Comparison of ENCODE assay signal across 7 mouse cellular contexts in the genomic region with DNA sequence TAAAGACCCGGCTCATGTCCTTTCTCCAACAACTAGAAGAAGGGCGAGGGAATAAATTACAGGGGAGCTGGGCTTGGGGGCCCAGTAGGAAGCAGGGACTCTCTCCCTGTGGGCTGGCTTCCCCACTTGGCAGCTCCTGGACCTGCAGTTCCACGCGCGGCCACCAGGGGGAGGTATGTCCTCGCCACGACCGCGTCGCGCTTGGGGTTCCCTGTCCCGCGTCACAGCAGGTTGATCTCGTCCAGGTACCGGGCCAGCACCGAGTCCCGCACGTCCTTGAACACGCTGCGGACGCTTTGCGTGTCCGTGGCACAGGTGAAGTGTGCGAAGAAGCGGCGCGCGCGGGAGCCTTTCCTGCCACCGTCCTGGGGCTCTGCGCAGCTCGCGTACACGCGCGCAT. TPM values are rescaled to one million over a fixed set of nuclear protein-coding genes. Genes with fewer than 3 reads are reported as not detected.
DNase-seq lines count a peak whose midpoint lies in the region; ATAC-seq lines count a peak whose summit lies in the region.

No protein-coding gene starts in this region.

- H3K9ac ChIP-seq in intestine, embryonic 15.5 days = peak overlapping the region; percentile 34; the same call in 1 of the 2 replicates
- H3K9ac ChIP-seq in midbrain, embryonic 11.5 days (ENCODE audit: low read length) = peak overlapping the region; percentile 16; the same call in 1 of the 2 replicates

- intact Hi-C loops in gastrocnemius, postnatal 36 days (cut with DNase I) = loop anchor here (2.0 kb wide), 2 partner anchors 24 to 50 kb away; no protein-coding TSS in a partner anchor
- intact Hi-C loops in left cerebral cortex, postnatal 4 days (cut with DNase I) = loop anchor here (5.0 kb wide), 3 partner anchors 40 to 670 kb away; a partner anchor contains a TSS

- H3K36me3 ChIP-seq in intestine, embryonic 15.5 days = no peaks in the 10 kb centered on the region
- no peaks in the 10 kb centered on the region for H3K36me3 ChIP-seq in midbrain, embryonic 11.5 days (ENCODE audit: control insufficient read depth, insufficient read depth, low read length)

- ATAC-seq in intestine, embryonic 15.5 days = peak; percentile 57
- peak; percentile 39 for ATAC-seq in midbrain, embryonic 11.5 days (ENCODE audit: low FRiP score)

- no peaks in the 10 kb centered on the region for H3K9me3 ChIP-seq in intestine, embryonic 15.5 days
- H3K9me3 ChIP-seq in midbrain, embryonic 11.5 days (ENCODE audit: control insufficient read depth, low read length) = no peaks in the 10 kb centered on the region

- H3K4me1 ChIP-seq in intestine, embryonic 15.5 days (replicated peaks) = 0 out of 2 replicates have a peak, but pooled peaks cover 9% of the 10 kb centered on the region
- no peaks in the 10 kb centered on the region for H3K4me1 ChIP-seq in midbrain, embryonic 11.5 days (ENCODE audit: control insufficient read depth, insufficient read depth, low read length)

- 7% methylated on average over 36 of the region's 36 CpGs for WGBS in intestine, embryonic 15.5 days
- 9% methylated on average over 36 of the region's 36 CpGs for WGBS in midbrain, embryonic 11.5 days

- peak; percentile 96 to 97 for DNase-seq in adrenal gland, adult 18-20 months (ENCODE audit: low spot score in 2 of 2)
- peak; percentile 84 for DNase-seq in embryo, embryonic 10.5 days (ENCODE audit: low spot score)
- peak; percentile 82 to 90 for DNase-seq in gastrocnemius, postnatal 36 days
- peak; percentile 85 for DNase-seq in left cerebral cortex, postnatal 4 days
- DNase-seq in midbrain, embryonic 11.5 days (ENCODE audit: low spot score, missing footprints) = peak; percentile 99
- DNase-seq in skeletal muscle tissue, adult 2 months (ENCODE audit: low read depth, low spot score) = peak; percentile 59

- H3K4me2 ChIP-seq in intestine, embryonic 15.5 days (replicated peaks) = peak overlapping the region; percentile 85
- peak overlapping the region; percentile 56 for H3K4me2 ChIP-seq in midbrain, embryonic 11.5 days

- H3K27ac ChIP-seq in intestine, embryonic 15.5 days = no peak overlapping the region
- H3K27ac ChIP-seq in midbrain, embryonic 11.5 days (ENCODE audit: low read depth, low read length) = no peak overlapping the region

- H3K27me3 ChIP-seq in intestine, embryonic 15.5 days (replicated peaks) = no peaks in the 10 kb centered on the region
- no peaks in the 10 kb centered on the region; the same call in 1 of the 2 replicates for H3K27me3 ChIP-seq in midbrain, embryonic 11.5 days (ENCODE audit: control insufficient read depth, insufficient read depth, low read length)

- H3K4me3 ChIP-seq in intestine, embryonic 15.5 days (replicated peaks) = peak overlapping the region; percentile 37
- peak overlapping the region; percentile 28 for H3K4me3 ChIP-seq in midbrain, embryonic 11.5 days (ENCODE audit: low read depth, low read length)

RNA-seq across cellular contexts. Expression of a gene that starts 2.7 kb away (rescaled TPM):
- total RNA-seq in adrenal gland, adult 18-20 months (2021) = 1 to 10 TPM; 1.3 to 1.4 TPM
- 1 to 10 TPM in 1 of 2 experiments, under 1 TPM in 1; 0.46 to 1.5 TPM for total RNA-seq in gastrocnemius, postnatal 36 days (2021)
- polyA plus RNA-seq in intestine, embryonic 15.5 days (2015; fragmentation: Nextera tagmentation; extraction: Ambion mirVana) = 1.0 and 1.1 TPM in 2 replicates
- total RNA-seq in left cerebral cortex, postnatal 4 days (2021) = under 1 TPM; 0.14 to 0.66 TPM
- 0.37 and 0.43 TPM in 2 replicates for polyA plus RNA-seq in midbrain, embryonic 11.5 days (2014; fragmentation: Nextera tagmentation; extraction: Ambion mirVana)

RNA-seq across cellular contexts. Expression of a gene that starts 6.5 kb away (rescaled TPM):
- 100 to 1,000 TPM; 106 to 118 TPM for total RNA-seq in adrenal gland, adult 18-20 months (2021)
- 10 to 100 TPM; 42.1 to 44.9 TPM for total RNA-seq in gastrocnemius, postnatal 36 days (2021)
- 98.5 and 118 TPM in 2 replicates for polyA plus RNA-seq in intestine, embryonic 15.5 days (2015; fragmentation: Nextera tagmentation; extraction: Ambion mirVana)
- total RNA-seq in left cerebral cortex, postnatal 4 days (2021) = 100 to 1,000 TPM; 104 to 105 TPM
- 40.4 and 44.5 TPM in 2 replicates for polyA plus RNA-seq in midbrain, embryonic 11.5 days (2014; fragmentation: Nextera tagmentation; extraction: Ambion mirVana)

RNA-seq across cellular contexts. Expression of a gene that starts 20.1 kb away (rescaled TPM):
- total RNA-seq in adrenal gland, adult 18-20 months (2021) = under 1 TPM; 0.42 to 0.50 TPM
- not detected for total RNA-seq in gastrocnemius, postnatal 36 days (2021)
- 1.7 TPM in 2 replicates for polyA plus RNA-seq in intestine, embryonic 15.5 days (2015; fragmentation: Nextera tagmentation; extraction: Ambion mirVana)
- total RNA-seq in left cerebral cortex, postnatal 4 days (2021) = 100 to 1,000 TPM; 303 to 316 TPM
- 10.0 and 13.1 TPM in 2 replicates for polyA plus RNA-seq in midbrain, embryonic 11.5 days (2014; fragmentation: Nextera tagmentation; extraction: Ambion mirVana)

RNA-seq across cellular contexts. Expression of a gene that starts 21.4 kb away (rescaled TPM):
- total RNA-seq in adrenal gland, adult 18-20 months (2021) = 1 to 10 TPM; 1.7 to 2.6 TPM
- total RNA-seq in gastrocnemius, postnatal 36 days (2021) = under 1 TPM in 1 of 2 experiments, not detected in 1; 0.20 TPM
- polyA plus RNA-seq in intestine, embryonic 15.5 days (2015; fragmentation: Nextera tagmentation; extraction: Ambion mirVana) = 0.92 and 0.97 TPM in 2 replicates
- 1 to 10 TPM; 1.1 to 1.6 TPM for total RNA-seq in left cerebral cortex, postnatal 4 days (2021)
- polyA plus RNA-seq in midbrain, embryonic 11.5 days (2014; fragmentation: Nextera tagmentation; extraction: Ambion mirVana) = 1.1 and 1.4 TPM in 2 replicates

RNA-seq across cellular contexts. Expression of a gene that starts 42.3 kb away (rescaled TPM):
- total RNA-seq in adrenal gland, adult 18-20 months (2021) = 10 to 100 TPM; 81.7 to 83.4 TPM
- 10 to 100 TPM; 23.6 TPM for total RNA-seq in gastrocnemius, postnatal 36 days (2021)
- 245 and 269 TPM in 2 replicates for polyA plus RNA-seq in intestine, embryonic 15.5 days (2015; fragmentation: Nextera tagmentation; extraction: Ambion mirVana)
- total RNA-seq in left cerebral cortex, postnatal 4 days (2021) = 100 to 1,000 TPM; 116 to 117 TPM
- 55.8 and 59.3 TPM in 2 replicates for polyA plus RNA-seq in midbrain, embryonic 11.5 days (2014; fragmentation: Nextera tagmentation; extraction: Ambion mirVana)

Comparison
In these comparisons a context has a peak if more than half of its experiments do, and no peak if none do; other contexts are left out.
1. RNA of a gene that starts 20.1 kb away (total RNA-seq): 303 to 316 TPM in left cerebral cortex, postnatal 4 days; 0.42 to 0.50 TPM in adrenal gland, adult 18-20 months and not detected in gastrocnemius, postnatal 36 days; every median in the first group is over 100 times any median in the second.
2. Peak in every context shown above with its lines, with median percentiles within 50 percentile points of each other: DNase-seq.